Comparison of ENCODE assay signal across 9 mouse cellular contexts in genomic region chr8:89041421-89042117, GRCm38 (mm10). TPM values are rescaled to one million over a fixed set of nuclear protein-coding genes. Genes with fewer than 3 reads are reported as not detected.
A peak's percentile ranks its signal among the peaks of the same experiment; 100 is the strongest.
DNase-seq lines count a peak whose midpoint lies in the region; ATAC-seq lines count a peak whose summit lies in the region.
"Had no signal": no experiment of that assay in that cellular context is flagged by ENCODE, and none has a peak within 500 bp of the region (broad histone marks: within the 10 kb centered on the region; RNA-seq: fewer than 3 reads in every experiment).

No protein-coding gene starts in this region.

- H3K4me3 ChIP-seq in heart, embryonic 12.5 days = peak overlapping the region; percentile 77
- peak overlapping the region; percentile 43 for H3K4me3 ChIP-seq in embryonic facial prominence, embryonic 11.5 days (ENCODE audit: low read depth, low read length)
- H3K4me3 ChIP-seq in intestine, embryonic 14.5 days (ENCODE audit: low read depth, low read length) = peak overlapping the region; percentile 57
- H3K4me3 ChIP-seq in neural tube, embryonic 11.5 days (ENCODE audit: low read depth, low read length) = peak overlapping the region; percentile 86

- under 1% methylated on average over 55 of the region's 55 CpGs for WGBS in heart, embryonic 12.5 days
- WGBS in embryonic facial prominence, embryonic 11.5 days = under 1% methylated on average over 55 of the region's 55 CpGs
- WGBS in intestine, embryonic 14.5 days = under 1% methylated on average over 55 of the region's 55 CpGs
- WGBS in neural tube, embryonic 11.5 days = under 1% methylated on average over 55 of the region's 55 CpGs

- H3K9ac ChIP-seq in heart, embryonic 12.5 days = peak overlapping the region; percentile 94
- peak overlapping the region; percentile 76 for H3K9ac ChIP-seq in embryonic facial prominence, embryonic 11.5 days (replicated peaks; ENCODE audit: low read length)
- peak overlapping the region; percentile 57 for H3K9ac ChIP-seq in intestine, embryonic 14.5 days (ENCODE audit: low read length)
- peak overlapping the region; percentile 99 for H3K9ac ChIP-seq in neural tube, embryonic 11.5 days (ENCODE audit: low read length)

- H3K4me2 ChIP-seq in heart, embryonic 12.5 days = peak overlapping the region; percentile 95
- peak overlapping the region; percentile 71 for H3K4me2 ChIP-seq in embryonic facial prominence, embryonic 11.5 days (ENCODE audit: low read depth, low read length)
- H3K4me2 ChIP-seq in intestine, embryonic 14.5 days (ENCODE audit: low read length) = peak overlapping the region; percentile 85
- peak overlapping the region; percentile 47 for H3K4me2 ChIP-seq in neural tube, embryonic 11.5 days (ENCODE audit: low read depth)

- no peak for ATAC-seq in heart, embryonic 12.5 days (ENCODE audit: insufficient number of reproducible peaks, low FRiP score)
- no peak for ATAC-seq in embryonic facial prominence, embryonic 11.5 days (replicated peaks; ENCODE audit: insufficient number of reproducible peaks, low FRiP score, low TSS enrichment, low read depth)
- no peak for ATAC-seq in intestine, embryonic 14.5 days (replicated peaks; ENCODE audit: low FRiP score, low TSS enrichment, low read depth)
- ATAC-seq in neural tube, embryonic 11.5 days (ENCODE audit: insufficient read depth, low FRiP score, low TSS enrichment) = no peak

- DNase-seq in heart, adult 9 months (ENCODE audit: low spot score in 2 of 2) = no peak
- DNase-seq in embryonic facial prominence, embryonic 11.5 days (ENCODE audit: low spot score) = no peak
- DNase-seq in intestine, embryonic 14.5 days (ENCODE audit: low spot score) = peak; percentile 79
- peak; percentile 51 for DNase-seq in neural tube, embryonic 11.5 days (ENCODE audit: low spot score)
- DNase-seq in urinary bladder, postnatal 25 days (ENCODE audit: low spot score) = no peak
- DNase-seq in frontal cortex, postnatal 25 days (ENCODE audit: low spot score in 2 of 2) = no peak
- no peak for DNase-seq in gastrocnemius, postnatal 14 days

- intact Hi-C loops in gastrocnemius, postnatal 14 days (cut with DNase I; ENCODE audit: low total_unique reads) = no loop called here

- H3K36me3 ChIP-seq in heart, embryonic 12.5 days = no peaks in the 10 kb centered on the region
- no peaks in the 10 kb centered on the region for H3K36me3 ChIP-seq in embryonic facial prominence, embryonic 11.5 days (replicated peaks; ENCODE audit: control insufficient read depth, insufficient read depth, low read depth, low read length)
- no peaks in the 10 kb centered on the region for H3K36me3 ChIP-seq in intestine, embryonic 14.5 days (ENCODE audit: control insufficient read depth, insufficient read depth, low read length)
- no peaks in the 10 kb centered on the region for H3K36me3 ChIP-seq in neural tube, embryonic 11.5 days (ENCODE audit: control insufficient read depth, insufficient read depth, low read length)

- peak overlapping the region; percentile 91 for H3K27ac ChIP-seq in heart, embryonic 12.5 days (ENCODE audit: poor library complexity, severe bottlenecking)
- peak overlapping the region; percentile 63 for H3K27ac ChIP-seq in embryonic facial prominence, embryonic 11.5 days (replicated peaks; ENCODE audit: low read depth, low read length)
- H3K27ac ChIP-seq in intestine, embryonic 14.5 days (ENCODE audit: low read depth) = peak overlapping the region; percentile 54
- peak overlapping the region; percentile 99 for H3K27ac ChIP-seq in neural tube, embryonic 11.5 days (ENCODE audit: low read depth, low read length)

- no peaks in the 10 kb centered on the region for H3K9me3 ChIP-seq in heart, embryonic 12.5 days (replicated peaks)
- H3K9me3 ChIP-seq in embryonic facial prominence, embryonic 11.5 days (replicated peaks; ENCODE audit: control insufficient read depth, low read length) = no peaks in the 10 kb centered on the region
- H3K9me3 ChIP-seq in intestine, embryonic 14.5 days (ENCODE audit: control insufficient read depth, low read length) = no peaks in the 10 kb centered on the region
- no peaks in the 10 kb centered on the region for H3K9me3 ChIP-seq in neural tube, embryonic 11.5 days (ENCODE audit: control insufficient read depth, low read length)

- H3K4me1 ChIP-seq in heart, embryonic 12.5 days (replicated peaks) = peaks cover 33% of the 10 kb centered on the region
- H3K4me1 ChIP-seq in embryonic facial prominence, embryonic 11.5 days (ENCODE audit: control insufficient read depth, insufficient read depth, low read length) = peaks cover 8% of the 10 kb centered on the region
- peaks cover 3% of the 10 kb centered on the region; the same call in 1 of the 2 replicates for H3K4me1 ChIP-seq in intestine, embryonic 14.5 days (replicated peaks; ENCODE audit: control insufficient read depth, insufficient read depth, low read length)
- H3K4me1 ChIP-seq in neural tube, embryonic 11.5 days (ENCODE audit: control insufficient read depth, insufficient read depth, low read length) = peaks cover 4% of the 10 kb centered on the region

- H3K27me3 ChIP-seq in heart, embryonic 12.5 days (replicated peaks) = peaks cover 11% of the 10 kb centered on the region
- peaks cover 5% of the 10 kb centered on the region; the same call in 1 of the 2 replicates for H3K27me3 ChIP-seq in embryonic facial prominence, embryonic 11.5 days (ENCODE audit: control insufficient read depth, insufficient read depth, low read length)
- peaks cover 96% of the 10 kb centered on the region for H3K27me3 ChIP-seq in intestine, embryonic 14.5 days (replicated peaks; ENCODE audit: control insufficient read depth, insufficient read depth, low read length)
- no peaks in the 10 kb centered on the region for H3K27me3 ChIP-seq in neural tube, embryonic 11.5 days (ENCODE audit: control insufficient read depth, insufficient read depth, low read length)

RNA-seq across cellular contexts. Expression of gene Sall1, which starts 2.4 kb away (rescaled TPM):
- polyA plus RNA-seq in heart, embryonic 12.5 days (2016; fragmentation: Nextera tagmentation; extraction: Ambion mirVana) = 6.4 and 6.7 TPM in 2 replicates
- polyA plus RNA-seq in embryonic facial prominence, embryonic 11.5 days (2014; fragmentation: Nextera tagmentation; extraction: Ambion mirVana) = 4.6 and 4.8 TPM in 2 replicates
- 2.8 and 3.3 TPM in 2 replicates for polyA plus RNA-seq in intestine, embryonic 14.5 days (2014; fragmentation: Nextera tagmentation; extraction: Ambion mirVana)
- 32.3 and 35.2 TPM in 2 replicates for polyA plus RNA-seq in neural tube, embryonic 11.5 days (2014; fragmentation: Nextera tagmentation; extraction: Ambion mirVana)
- under 1 TPM in 1 of 2 experiments, not detected in 1; 0.08 TPM for total RNA-seq in gastrocnemius, postnatal 14 days (2021)
- total RNA-seq: MEL had no signal

Comparison
In these comparisons a context has a peak if more than half of its experiments do, and no peak if none do; other contexts are left out.
1. DNase-seq: peak in intestine, embryonic 14.5 days (single experiment) and neural tube, embryonic 11.5 days (single experiment); none in heart, adult 9 months (0 of 2), embryonic facial prominence, embryonic 11.5 days (single experiment), urinary bladder, postnatal 25 days (single experiment), frontal cortex, postnatal 25 days (0 of 2) and gastrocnemius, postnatal 14 days (single experiment).
2. Peak in every context shown above with its lines, with median percentiles within 50 percentile points of each other: H3K27ac ChIP-seq, H3K4me2 ChIP-seq, H3K4me3 ChIP-seq and H3K9ac ChIP-seq.